ENCODE assay signal across 8 mouse cellular contexts in genomic region chr1:176274667-176275610, GRCm38 (mm10). TPM values are rescaled to one million over a fixed set of nuclear protein-coding genes. Genes with fewer than 3 reads are reported as not detected.
A peak's percentile ranks its signal among the peaks of the same experiment; 100 is the strongest.
DNase-seq lines count a peak whose midpoint lies in the region; ATAC-seq and TF ChIP-seq lines count a peak whose summit lies in the region.

Pld5 (minus strand) TSS chr1:176275312.

- no peak for TF ChIP-seq EP300 in ES-Bruce4 (IDR thresholded peaks at IDR 0.05; ENCODE audit: insufficient read depth, low read depth, low read length)

- ATAC-seq in heart, embryonic 14.5 days (ENCODE audit: insufficient number of reproducible peaks, insufficient read depth, low FRiP score, low read depth): peak; percentile 35; the same call in 1 of the 2 replicates
- ATAC-seq in midbrain, embryonic 16.5 days: peak; percentile 93

- H3K4me3 ChIP-seq in ES-Bruce4 (ENCODE audit: low read depth, low read length): peak within 1 kb of the TSS; percentile 60
- peak within 1 kb of the TSS; percentile 47 to 53 for H3K4me3 ChIP-seq in heart, embryonic 14.5 days (ENCODE audit: control insufficient read depth in 1 of 2, insufficient read depth in 1 of 2, low read depth in 1 of 2, low read length in 2 of 2)
- peak within 1 kb of the TSS; percentile 72 for H3K4me3 ChIP-seq in limb, embryonic 10.5 days
- peak within 1 kb of the TSS; percentile 68 for H3K4me3 ChIP-seq in midbrain, embryonic 16.5 days (ENCODE audit: low read depth, low read length)

- peak within 1 kb of the TSS; percentile 25; the same call in 1 of the 2 replicates for H3K9ac ChIP-seq in ES-Bruce4 (ENCODE audit: low read depth, poor library complexity, severe bottlenecking)
- H3K9ac ChIP-seq in heart, embryonic 14.5 days (ENCODE audit: low read length): peak within 1 kb of the TSS; percentile 54
- peak within 1 kb of the TSS; percentile 86 for H3K9ac ChIP-seq in midbrain, embryonic 16.5 days (ENCODE audit: low read depth, low read length)

- H3K4me2 ChIP-seq in heart, embryonic 14.5 days (ENCODE audit: low read length): peak within 1 kb of the TSS; percentile 98
- peak within 1 kb of the TSS; percentile 89 for H3K4me2 ChIP-seq in midbrain, embryonic 16.5 days (ENCODE audit: low read length)

- WGBS in heart, embryonic 14.5 days: under 1% methylated on average over 82 of the region's 86 CpGs
- under 1% methylated on average over 77 of the region's 86 CpGs for WGBS in limb, embryonic 10.5 days
- WGBS in midbrain, embryonic 16.5 days: under 1% methylated on average over 70 of the region's 86 CpGs

- peaks cover 9% of the 10 kb centered on the region for H3K27me3 ChIP-seq in ES-Bruce4 (ENCODE audit: control insufficient read depth, insufficient read depth, low read length, poor library complexity, severe bottlenecking)
- peaks cover 28% of the 10 kb centered on the region for H3K27me3 ChIP-seq in heart, embryonic 14.5 days (ENCODE audit: control insufficient read depth, insufficient read depth, low read length)
- peaks cover 50% of the 10 kb centered on the region for H3K27me3 ChIP-seq in limb, embryonic 10.5 days (ENCODE audit: low read depth, poor library complexity, severe bottlenecking)
- no peaks in the 10 kb centered on the region for H3K27me3 ChIP-seq in midbrain, embryonic 16.5 days (ENCODE audit: control insufficient read depth, insufficient read depth, low read depth, low read length)

- peak; percentile 8 for DNase-seq in gastrocnemius, adult 18-20 months (ENCODE audit: low spot score)
- no peak for DNase-seq in gastrocnemius, adult 8-10 months (ENCODE audit: low spot score in 2 of 2)
- peak; percentile 67 for DNase-seq in embryo, embryonic 10.5 days (ENCODE audit: low spot score)
- peak; percentile 77 for DNase-seq in limb, embryonic 10.5 days (ENCODE audit: low spot score)
- DNase-seq in c-Kit-positive CD71-positive TER-119-positive erythroid progenitor cells, embryonic 14.5 days (ENCODE audit: low spot score): no peak

- no peak within 1 kb of the TSS for H3K27ac ChIP-seq in ES-Bruce4 (ENCODE audit: insufficient read depth, low read length)
- H3K27ac ChIP-seq in heart, embryonic 14.5 days (replicated peaks in 1 of 2; ENCODE audit: control insufficient read depth in 1 of 2, insufficient read depth in 1 of 2, low read depth in 2 of 2, low read length in 2 of 2): no peak within 1 kb of the TSS
- peak within 1 kb of the TSS; percentile 80 for H3K27ac ChIP-seq in limb, embryonic 10.5 days
- peak within 1 kb of the TSS; percentile 65 for H3K27ac ChIP-seq in midbrain, embryonic 16.5 days (ENCODE audit: low read length)

- no peaks in the 10 kb centered on the region for H3K4me1 ChIP-seq in ES-Bruce4 (ENCODE audit: control insufficient read depth, insufficient read depth, low read length)
- H3K4me1 ChIP-seq in heart, embryonic 14.5 days (ENCODE audit: control insufficient read depth in 2 of 2, insufficient read depth in 2 of 2, low read length in 2 of 2): peaks cover 4% of the 10 kb centered on the region in 2 experiments; a peak in 2 of 4 replicates
- peaks cover 15% of the 10 kb centered on the region for H3K4me1 ChIP-seq in limb, embryonic 10.5 days
- H3K4me1 ChIP-seq in midbrain, embryonic 16.5 days (ENCODE audit: control insufficient read depth, insufficient read depth, low read length): peaks cover 12% of the 10 kb centered on the region; the same call in 1 of the 2 replicates

- no peak for TF ChIP-seq CTCF in ES-Bruce4 (IDR thresholded peaks at IDR 0.05; ENCODE audit: low read depth, low read length)

- H3K36me3 ChIP-seq in ES-Bruce4 (ENCODE audit: control insufficient read depth, insufficient read depth, low read length, poor library complexity, severe bottlenecking): no peaks in the 10 kb centered on the region
- H3K36me3 ChIP-seq in heart, embryonic 14.5 days (ENCODE audit: control insufficient read depth, insufficient read depth, low read length): no peaks in the 10 kb centered on the region
- H3K36me3 ChIP-seq in limb, embryonic 10.5 days: no peaks in the 10 kb centered on the region
- no peaks in the 10 kb centered on the region for H3K36me3 ChIP-seq in midbrain, embryonic 16.5 days (ENCODE audit: control insufficient read depth, insufficient read depth, low read length)

- no peak for TF ChIP-seq POLR2A in ES-Bruce4 (IDR thresholded peaks at IDR 0.05; ENCODE audit: insufficient read depth, low read length)

- no peaks in the 10 kb centered on the region for H3K9me3 ChIP-seq in ES-Bruce4 (replicated peaks; ENCODE audit: control insufficient read depth, insufficient read depth, low read length, poor library complexity, severe bottlenecking)
- no peaks in the 10 kb centered on the region for H3K9me3 ChIP-seq in heart, embryonic 14.5 days (ENCODE audit: control insufficient read depth, low read length)
- no peaks in the 10 kb centered on the region for H3K9me3 ChIP-seq in limb, embryonic 10.5 days (replicated peaks)
- no peaks in the 10 kb centered on the region for H3K9me3 ChIP-seq in midbrain, embryonic 16.5 days (replicated peaks; ENCODE audit: control insufficient read depth, low read length, poor library complexity, severe bottlenecking)

RNA-seq across cellular contexts. Expression of gene Pld5, which starts in this region (rescaled TPM):
- total RNA-seq in gastrocnemius, adult 18-20 months (2021): 1 to 10 TPM; 3.2 to 4.6 TPM
- 1 to 10 TPM; 2.8 to 3.9 (median 3.1) TPM for total RNA-seq in gastrocnemius, adult 8-10 months (2022)
- polyA plus RNA-seq in ES-Bruce4 (2011; ENCODE audit: insufficient read depth, insufficient read length, low read depth, missing spikeins): 0.36 TPM in 1 of 2 replicates, not detected in the other
- polyA plus RNA-seq in heart, embryonic 14.5 days (2014; fragmentation: Nextera tagmentation; extraction: Ambion mirVana): 0.28 and 0.58 TPM in 2 replicates
- polyA plus RNA-seq in limb, embryonic 10.5 days (2016; fragmentation: Nextera tagmentation; extraction: Ambion mirVana): 0.13 and 0.24 TPM in 2 replicates
- polyA plus RNA-seq in midbrain, embryonic 16.5 days (2015; fragmentation: Nextera tagmentation; extraction: Ambion mirVana): 5.0 TPM in 2 replicates

Comparison
In these comparisons a context has a peak if more than half of its experiments do, and no peak if none do; other contexts are left out.
1. DNase-seq: peak in gastrocnemius, adult 18-20 months (single experiment) and embryo, embryonic 10.5 days (single experiment); none in gastrocnemius, adult 8-10 months (0 of 2) and c-Kit-positive CD71-positive TER-119-positive erythroid progenitor cells, embryonic 14.5 days (single experiment).
2. Peak in ATAC-seq, H3K4me3 ChIP-seq, H3K9ac ChIP-seq and H3K4me2 ChIP-seq in heart, embryonic 14.5 days; RNA of the gene not detected or under 1 TPM.
3. Peak in DNase-seq, H3K4me3 ChIP-seq and H3K27ac ChIP-seq in limb, embryonic 10.5 days; RNA of the gene not detected or under 1 TPM.
4. H3K9ac ChIP-seq: peak in every context shown above with its lines; median percentile 86 in midbrain, embryonic 16.5 days; 54 in heart, embryonic 14.5 days; 25 in ES-Bruce4.
5. Peak in every context shown above with its lines, with median percentiles within 50 percentile points of each other: H3K4me3 ChIP-seq.